Mouse (Mus musculus) heart, postnatal 10 days (tissue): ENCODE measurements at regions not wholly inside any gene's neighbourhood (a gene's known extent, or its start where the extent isn't known, plus 50 kb on each side); places are given as distances from the start of the nearest gene placed in this dataset.

Experiments
- DNase-seq, 2 experiments: peaks; one replicate each; pipeline ENCODE4 v3.0.0; 2021
- intact Hi-C: fragments of 180-260 bp; cut with DNase I; formaldehyde crosslinking; loops from one replicate; pipeline ENCODE4 v1.15.1; 2025

DNA sequence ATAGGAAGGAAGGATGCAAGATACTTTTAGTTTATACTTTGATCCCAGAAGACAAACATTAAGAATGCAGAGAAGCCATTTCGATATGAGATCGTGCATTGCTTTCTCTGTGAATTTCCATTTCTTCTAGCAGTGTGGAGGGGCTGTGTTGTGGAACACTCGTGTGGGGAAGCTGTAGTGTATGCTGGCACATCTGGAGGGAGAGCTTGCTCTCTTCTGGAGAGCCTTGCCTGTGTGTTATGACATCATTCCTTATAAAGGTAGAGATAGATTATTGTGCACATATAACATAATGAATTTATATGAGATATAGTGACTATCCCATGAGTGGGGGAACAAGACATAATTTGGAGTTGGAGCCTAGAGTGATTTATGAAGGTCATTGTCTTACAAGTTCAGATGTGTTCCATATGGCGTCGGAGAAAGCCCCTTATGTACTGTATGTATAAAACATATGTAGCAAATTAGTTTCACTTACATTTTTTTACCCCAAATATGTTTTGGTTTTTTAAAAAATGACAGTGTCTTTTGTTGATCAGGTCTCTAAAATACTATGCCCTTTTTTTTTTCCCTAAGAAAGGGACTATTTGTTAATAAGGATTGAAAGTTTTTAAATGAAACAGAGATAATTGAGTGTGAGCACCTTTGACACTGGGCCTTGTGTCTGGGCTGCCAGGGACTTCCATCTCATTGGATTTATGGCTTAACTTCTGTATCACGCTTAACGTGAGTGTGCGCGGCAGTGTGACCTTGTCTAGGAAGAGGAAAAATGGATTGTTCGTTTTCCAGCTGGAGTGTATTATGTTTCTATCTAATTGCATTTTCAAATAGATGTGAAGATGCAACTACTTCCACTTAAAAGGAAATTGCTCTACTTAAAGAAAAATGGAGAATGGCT, 230.8 kb downstream of the Papss1 start:
- no peak for DNase-seq
- intact Hi-C loops = no loop called here

DNA sequence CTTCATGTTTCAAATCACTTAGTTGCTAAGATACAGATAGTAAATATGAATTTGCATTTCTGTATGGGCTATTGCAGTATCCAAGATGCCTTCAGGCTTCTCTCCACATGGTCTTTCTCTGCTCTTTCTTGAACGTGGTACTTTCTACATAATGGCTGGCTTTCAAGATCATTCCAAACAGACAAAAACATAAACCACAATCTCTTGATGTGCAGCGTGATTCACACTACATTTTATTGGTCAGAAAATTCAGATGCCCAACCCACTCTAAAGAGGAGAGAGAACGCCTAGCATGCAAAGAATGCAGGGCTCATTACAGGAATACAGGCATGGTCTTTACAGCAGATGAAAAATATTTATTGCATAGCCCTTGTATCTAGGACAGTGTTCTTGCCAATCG, 235.2 kb downstream of the Papss1 start:
- no peak for DNase-seq

DNA sequence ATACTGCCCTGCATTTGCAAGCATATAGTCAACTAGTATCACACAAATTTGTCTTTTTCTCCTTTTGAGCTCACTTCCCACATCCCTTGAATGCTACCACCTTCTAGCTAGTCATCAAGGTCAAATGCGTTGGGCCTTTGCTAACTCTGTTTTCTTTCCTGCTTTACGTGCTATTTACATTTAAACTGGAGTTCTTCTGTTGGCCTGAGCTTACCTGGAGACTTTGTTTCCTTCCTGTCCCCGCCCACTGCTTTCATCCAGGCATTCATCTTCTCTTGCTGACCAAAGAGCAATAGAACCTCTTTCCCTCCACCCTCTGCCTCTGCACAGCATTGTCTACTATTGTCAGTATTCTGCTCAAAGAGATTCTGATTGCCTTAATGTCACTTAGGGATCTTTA, 237.0 kb downstream of the Papss1 start:
- DNase-seq = no peak
- intact Hi-C loops = no loop called here

More for the DNA sequence above, 235.2 kb downstream of the Papss1 start:
- intact Hi-C loops = no loop called here

DNA sequence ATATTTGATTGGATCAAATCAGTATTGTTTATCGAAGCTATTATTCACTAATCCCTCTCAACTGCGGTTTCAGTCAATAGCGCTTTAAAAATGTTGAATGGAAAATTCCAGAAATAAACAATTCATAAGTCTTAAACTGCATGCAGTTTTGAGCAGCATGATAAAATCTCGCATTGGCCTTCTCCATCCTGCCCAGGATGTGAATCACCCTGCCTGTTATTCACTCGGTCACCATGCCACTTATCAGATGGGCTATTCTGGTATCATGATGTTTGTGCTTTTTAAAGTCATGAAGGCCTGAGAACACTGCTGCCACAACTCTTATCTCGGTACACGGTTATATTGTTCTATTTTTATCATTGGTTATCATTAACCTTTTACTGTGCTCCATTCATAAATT, 238.3 kb downstream of the Papss1 start:
- no peak for DNase-seq
- intact Hi-C loops = no loop called here

DNA sequence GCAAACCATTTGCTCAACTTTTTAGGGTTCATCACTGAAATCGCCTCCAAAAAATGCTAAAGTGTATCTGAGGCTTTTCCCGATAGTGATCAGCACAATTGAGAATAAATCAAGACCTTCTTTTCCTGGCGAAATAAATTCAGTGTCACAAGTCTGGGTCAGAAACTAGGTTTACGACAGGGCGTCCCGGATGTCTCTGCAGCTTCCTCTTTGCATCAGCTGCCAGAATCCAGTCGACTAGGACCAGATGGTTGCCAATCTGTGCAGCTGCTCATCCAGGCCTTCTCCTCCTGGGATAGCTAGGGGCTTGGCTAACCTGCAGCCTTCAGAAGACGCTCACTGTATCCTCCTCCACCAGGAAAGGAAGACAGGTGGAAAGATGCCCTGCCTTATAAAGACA, 243.6 kb downstream of the Papss1 start:
- peak in 1 of 2 experiments; percentile 8 for DNase-seq
- intact Hi-C loops = no loop called here

DNA sequence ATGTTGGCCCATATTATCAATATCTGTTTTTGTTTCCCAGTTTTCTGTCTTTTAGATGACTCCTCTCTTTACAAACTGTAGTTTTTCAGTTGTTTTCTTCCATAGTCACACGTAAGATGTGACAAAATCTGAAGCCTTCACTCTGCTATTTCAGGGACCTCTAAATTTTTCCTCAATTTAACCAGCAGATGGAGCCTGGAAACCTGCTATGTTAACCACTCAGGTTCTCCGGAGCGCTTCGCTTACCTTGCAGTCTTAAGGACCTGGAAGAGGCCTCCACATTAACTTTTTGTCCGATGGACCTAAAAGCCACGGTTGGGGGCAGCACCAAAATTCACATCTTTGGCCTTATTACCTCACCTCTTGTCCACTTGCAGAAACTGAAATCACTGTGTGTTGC, 248.4 kb downstream of the Papss1 start:
- intact Hi-C loops = loop anchor here (10.0 kb wide), 2 partner anchors 272 to 892 kb away; partner anchors contain the start of gene Dkk2
- DNase-seq = peak in 1 of 2 experiments; percentile 8

DNA sequence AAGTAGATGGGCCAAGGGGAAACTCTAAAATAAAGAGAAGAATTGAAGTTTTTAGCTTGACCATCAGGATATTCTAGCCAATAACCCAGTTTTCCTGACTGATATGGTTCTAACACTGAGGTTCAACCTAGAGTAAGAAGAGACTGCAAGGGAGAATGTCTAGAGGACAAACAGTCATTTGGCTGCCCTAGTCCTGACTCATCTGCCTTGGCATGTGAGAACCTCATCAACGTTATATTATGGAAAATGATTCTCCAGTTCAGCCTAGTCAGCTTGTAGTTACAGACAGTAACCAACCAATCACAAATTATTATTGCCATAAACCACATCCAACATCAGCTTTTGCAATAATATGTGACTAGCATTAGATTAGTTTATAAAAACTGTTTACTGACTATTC, 254.2 kb downstream of the Papss1 start:
- intact Hi-C loops = loop anchor here (10.0 kb wide), 2 partner anchors 266 to 886 kb away; partner anchors contain the start of gene Dkk2
- DNase-seq = no peak

DNA sequence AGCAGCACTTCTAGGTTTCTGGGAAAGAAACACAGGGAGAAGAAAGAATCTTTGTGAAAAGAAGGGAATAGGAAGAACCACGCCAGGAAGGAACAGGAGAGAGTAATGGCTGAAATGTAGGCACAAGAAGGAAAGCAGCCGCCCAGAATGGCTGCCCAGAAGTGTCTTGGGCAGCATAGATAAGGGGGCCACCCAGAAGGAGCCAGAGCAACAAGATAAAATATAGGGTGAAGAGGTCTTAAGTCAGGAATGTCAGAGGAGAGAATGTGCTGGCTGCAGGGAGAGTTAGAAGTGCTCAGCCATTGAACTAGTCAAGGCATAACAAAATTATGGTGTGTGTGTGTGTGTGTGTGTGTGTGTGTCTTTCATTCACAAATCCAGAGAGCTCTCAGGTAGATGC, 227.7 kb upstream of the Dkk2 start:
- intact Hi-C loops = no loop called here
- DNase-seq = no peak

DNA sequence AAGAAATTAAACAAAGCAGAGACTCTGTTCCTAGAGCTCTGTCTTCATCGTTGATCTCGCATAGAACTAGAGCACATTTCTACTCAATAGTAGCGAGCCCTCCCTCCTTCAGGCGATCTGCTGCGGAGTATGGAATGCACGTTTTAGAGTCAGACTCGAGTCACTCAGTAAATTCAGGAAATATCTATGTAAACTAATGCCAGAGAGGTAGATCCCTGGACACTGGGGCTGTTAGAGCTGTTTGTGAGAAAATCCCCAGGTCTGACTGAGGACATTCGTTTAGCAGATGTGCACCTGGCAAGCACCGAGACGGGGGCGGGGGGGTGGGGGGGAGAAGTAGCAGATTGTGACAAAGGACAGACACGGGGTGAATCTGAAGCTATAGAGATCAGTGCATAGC, 226.0 kb upstream of the Dkk2 start:
- intact Hi-C loops = no loop called here
- no peak for DNase-seq

DNA sequence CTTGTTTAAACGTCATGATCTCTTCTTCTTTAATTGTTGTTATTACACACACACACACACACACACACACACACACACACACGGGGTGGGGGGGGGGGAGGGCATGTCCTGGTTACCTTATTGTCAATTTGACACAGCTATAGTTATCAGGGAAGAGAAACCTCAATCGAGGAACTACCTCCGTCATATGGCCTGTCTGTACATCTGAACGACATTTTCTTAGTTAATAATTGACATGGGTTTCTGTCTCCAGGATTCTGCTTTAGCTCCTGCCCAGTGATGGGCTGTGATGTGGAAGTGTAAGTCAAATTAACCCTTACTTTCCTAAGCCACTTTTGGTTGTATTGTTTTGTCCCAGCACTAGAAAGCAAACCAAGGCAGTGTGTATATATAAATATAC, 220.0 kb upstream of the Dkk2 start:
- intact Hi-C loops = no loop called here

DNA sequence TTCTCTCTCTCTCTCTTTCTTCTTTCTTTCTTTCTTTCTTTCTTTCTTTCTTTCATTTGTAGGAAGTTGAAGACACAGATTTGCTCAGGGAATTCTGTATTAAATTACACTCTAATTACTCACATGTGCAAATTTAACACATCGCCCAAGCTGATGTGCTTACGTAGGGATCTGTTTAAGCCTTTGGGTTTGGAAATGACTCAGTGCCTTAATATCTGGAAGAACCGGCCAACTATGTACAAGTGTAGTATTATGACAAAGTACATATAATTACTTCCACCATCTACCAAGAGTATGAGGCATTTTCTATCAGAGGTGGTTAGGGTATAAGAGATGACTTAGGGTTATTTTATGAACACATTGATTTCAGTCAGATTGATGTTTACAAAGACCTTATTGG, 217.8 kb upstream of the Dkk2 start:
- DNase-seq = no peak
- intact Hi-C loops = no loop called here

More for the DNA sequence above, 220.0 kb upstream of the Dkk2 start:
- DNase-seq = no peak

DNA sequence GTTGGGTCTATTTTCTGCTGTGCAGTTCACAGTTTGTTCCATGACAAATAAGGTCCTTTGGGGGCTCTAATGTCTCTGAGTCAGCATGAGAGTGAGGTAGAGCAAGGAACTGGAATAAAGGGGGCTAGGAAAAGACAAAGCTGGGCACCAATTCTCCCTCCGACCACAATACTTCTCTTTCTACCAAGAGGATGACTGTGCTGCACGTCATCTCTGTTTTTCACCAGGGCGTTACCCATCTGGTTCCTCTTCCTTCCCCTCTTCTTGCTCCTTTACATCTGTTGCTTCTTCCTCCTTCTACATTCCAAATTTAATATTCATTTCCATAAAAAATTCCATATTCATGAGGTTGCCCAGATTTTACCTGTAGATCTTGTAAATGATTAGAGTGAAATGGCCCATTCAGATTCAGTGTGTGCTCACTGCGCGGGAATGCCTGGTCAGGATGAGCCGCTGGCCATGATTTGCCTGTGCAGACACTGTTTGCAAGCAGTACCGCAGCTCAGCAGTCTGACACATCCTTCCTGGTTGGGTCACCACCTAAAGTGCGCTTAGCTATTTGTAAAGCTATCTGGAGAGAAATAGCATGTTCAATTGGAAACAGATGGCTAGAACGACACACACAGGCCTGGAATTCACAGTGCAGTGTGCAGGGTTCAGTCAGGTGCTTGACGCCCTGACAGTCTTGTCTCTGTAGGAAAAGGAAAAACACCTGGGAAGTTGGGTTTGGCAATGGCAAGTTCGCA, 216.7 kb upstream of the Dkk2 start:
- DNase-seq = no peak
- intact Hi-C loops = no loop called here

DNA sequence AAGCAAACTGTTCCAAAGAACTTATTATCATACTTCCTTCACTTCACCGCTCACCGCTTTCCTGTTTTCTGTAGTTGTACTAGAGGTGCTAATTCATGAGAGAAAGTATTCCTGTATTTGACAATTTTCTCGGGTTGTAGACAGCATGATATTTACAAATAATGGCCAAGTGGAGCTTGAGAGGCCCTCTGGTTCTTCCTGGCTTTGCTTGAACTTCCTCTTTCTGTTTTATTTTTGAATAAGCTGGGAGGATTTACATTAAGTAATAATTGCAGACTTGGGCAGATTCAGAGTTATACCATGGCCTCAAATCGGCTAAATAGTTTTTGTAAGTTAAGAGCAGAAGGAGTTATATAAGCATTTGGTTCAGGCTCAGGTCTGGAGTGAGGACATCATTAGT, 215.8 kb upstream of the Dkk2 start:
- no peak for DNase-seq
- intact Hi-C loops = no loop called here

DNA sequence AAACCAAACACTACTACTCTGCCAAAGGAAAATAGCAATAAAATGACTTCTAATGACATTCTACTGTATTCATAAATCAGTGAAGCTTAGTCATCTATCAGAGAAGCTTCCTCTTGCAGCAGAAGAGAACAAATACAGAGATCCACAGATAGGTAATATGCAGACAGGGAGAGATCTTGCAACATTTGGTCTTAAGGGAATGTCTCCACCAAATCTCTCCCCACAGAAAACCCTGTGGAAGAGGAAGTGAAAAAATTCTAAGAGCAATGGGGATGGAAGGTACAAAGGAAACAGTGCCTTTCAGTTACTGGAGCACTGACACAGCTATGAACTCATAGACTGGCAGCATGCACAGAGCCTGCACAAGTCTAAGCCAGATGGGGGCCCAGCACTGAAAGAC, 202.4 kb upstream of the Dkk2 start:
- no peak for DNase-seq
- intact Hi-C loops = no loop called here

DNA sequence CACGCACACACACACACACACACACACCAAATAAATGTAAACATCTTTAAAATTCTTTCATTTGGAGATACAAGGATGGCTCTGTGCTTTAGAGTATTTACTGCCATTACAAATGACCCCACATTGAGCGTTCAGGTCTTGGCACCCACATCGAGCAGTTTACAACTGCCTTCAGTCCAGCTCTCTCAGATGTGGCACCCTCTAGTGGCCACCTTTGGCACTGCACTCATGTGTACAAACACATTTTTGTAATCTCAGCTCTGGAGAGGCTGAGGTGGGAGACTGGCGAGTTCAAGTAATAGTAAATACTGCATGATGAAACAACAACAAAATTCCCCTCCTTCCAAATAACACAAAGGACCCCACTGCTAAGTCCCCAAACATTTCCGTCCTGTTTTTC, 198.6 kb upstream of the Dkk2 start:
- peak in 1 of 2 experiments; percentile 15 for DNase-seq
- intact Hi-C loops = no loop called here

DNA sequence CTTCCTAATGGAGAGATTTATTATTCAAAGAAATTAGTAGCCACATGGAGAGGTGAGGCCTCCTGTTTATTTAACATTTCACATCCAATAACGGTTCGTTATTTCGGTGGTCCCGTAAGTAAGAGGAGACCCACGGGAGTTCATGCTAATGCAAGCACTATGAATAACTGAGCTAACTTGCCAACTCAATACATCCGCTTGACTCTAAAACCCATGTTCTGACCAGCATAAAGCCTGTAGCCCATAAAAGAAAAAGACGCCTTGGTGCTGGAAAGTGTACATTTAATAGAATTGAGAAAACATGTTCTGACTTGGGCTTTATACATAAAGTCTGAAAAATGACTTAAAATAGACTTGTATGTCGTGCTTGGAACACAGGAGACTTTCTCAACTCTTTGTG, 198.1 kb upstream of the Dkk2 start:
- no peak for DNase-seq
- intact Hi-C loops = no loop called here

DNA sequence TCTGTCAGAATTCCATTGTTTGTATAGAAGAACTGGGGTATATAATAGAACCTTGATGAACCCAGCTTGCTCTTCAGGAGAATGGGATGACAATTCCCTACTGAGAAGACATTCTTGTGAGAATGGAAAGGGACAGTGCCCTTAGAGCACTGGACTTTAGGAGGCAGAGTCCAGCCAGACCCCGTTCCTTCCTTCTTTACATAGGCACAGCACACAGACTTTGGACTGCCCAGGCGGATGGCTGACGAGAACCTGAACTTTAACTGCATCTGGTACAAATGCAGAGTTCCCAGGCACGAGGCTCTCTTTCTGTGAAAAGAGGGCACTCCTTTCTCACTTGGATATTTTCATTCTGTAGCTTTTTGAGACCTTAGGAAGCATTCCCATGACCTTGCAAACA, 197.4 kb upstream of the Dkk2 start:
- no peak for DNase-seq
- intact Hi-C loops = no loop called here

DNA sequence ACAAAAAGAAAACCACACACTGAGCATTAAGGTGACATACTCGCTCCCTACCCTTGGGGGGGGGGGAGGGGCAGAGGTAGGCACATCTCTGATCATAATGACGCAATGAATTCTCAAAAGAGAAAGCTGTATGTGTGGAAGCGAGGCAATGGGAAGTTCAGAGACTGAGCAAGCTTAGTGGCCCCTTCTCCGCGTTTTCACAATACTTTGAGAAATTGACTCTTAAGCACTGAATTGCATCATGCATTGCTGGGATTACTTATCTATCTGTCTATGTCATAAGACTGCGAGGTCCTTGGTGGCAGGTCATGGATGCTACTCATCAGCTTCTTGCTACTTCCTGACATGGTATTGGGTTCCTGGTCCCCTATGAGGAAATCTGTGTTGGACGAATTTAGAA, 193.2 kb upstream of the Dkk2 start:
- intact Hi-C loops = no loop called here

DNA sequence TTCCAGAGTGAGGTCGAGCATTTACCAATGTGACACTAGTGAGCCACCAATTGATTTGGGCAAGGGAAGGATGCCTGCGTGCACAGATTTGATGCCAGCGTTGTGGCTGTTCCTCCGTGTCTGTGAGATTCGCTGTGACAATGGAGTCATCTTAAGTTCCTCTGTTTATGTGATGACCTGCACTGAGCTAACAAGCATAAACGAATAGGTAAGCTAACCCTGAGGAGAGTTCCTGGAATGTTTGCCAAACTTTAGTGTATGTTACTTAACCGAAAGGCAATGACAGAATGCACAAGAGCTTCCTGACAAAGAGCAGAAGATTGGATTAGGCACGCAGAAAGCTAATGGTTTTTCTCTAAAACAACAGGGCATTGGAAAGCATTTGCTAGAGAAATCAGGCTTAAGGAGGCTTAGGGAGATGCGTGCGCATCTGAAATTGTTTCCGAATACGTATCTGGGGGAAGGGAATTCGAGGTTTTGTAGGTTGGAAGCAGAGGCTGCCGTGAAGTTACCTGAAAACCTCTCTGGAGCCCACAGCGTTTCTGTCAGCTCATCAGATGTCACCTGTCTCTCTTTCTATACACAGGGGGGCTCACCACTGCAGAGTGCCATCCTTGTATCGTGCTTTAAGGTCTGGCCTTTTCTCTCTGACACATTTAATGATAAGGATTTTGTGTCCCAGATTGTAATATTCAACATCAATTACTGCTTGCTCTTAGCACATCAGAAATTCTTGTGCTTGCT, 191.9 kb upstream of the Dkk2 start:
- intact Hi-C loops = no loop called here
- no peak for DNase-seq

More for the DNA sequence above, 193.2 kb upstream of the Dkk2 start:
- no peak for DNase-seq

DNA sequence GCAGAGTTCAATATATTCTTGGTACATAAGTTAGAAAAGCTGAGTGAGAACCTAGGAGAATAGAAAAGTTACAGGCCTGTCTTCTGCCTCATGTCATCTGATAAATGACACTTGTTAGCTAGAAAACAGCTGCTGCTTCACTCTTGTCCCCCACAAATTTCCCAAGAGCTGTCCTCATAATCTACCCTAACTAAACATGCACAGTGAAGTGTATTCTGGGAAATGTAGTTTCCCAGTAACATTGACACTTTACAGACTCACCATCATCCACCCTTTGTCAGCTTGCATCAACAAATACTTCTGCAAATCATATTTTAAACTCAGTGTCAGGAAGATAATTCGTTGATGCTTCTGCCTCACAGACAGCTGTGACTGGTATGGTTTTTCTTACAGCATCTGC, 190.0 kb upstream of the Dkk2 start:
- intact Hi-C loops = no loop called here
- DNase-seq = no peak

DNA sequence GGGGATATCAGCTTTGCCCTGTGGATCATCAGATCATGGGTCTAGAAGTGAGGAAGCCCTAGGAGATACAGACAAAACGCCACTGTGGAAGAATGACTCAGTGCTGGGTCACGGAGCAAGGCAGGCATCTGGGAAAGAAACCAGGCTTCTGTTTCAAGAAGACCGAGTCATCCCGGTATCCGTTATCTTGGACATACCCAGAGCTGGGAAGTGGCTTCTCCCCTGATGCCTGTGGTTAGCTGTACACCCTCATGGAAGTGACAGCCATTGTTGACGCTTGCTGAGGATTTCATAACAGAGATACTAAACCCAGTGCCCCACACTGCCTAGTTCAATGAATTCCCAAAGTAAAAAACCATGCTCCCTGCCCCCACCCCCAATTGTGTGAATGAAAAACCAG, 171.6 kb upstream of the Dkk2 start:
- intact Hi-C loops = no loop called here
- no peak for DNase-seq
